ENCODE assay signal across 22 mouse cellular contexts in genomic region chr1:119124063-119124462, GRCm38 (mm10).
"Had no signal": no experiment of that assay in that cellular context is flagged by ENCODE, and none has a peak within 500 bp of the region (broad histone marks: within the 10 kb centered on the region; RNA-seq: fewer than 3 reads in every experiment).

No protein-coding gene starts in this region.

- H3K4me1 ChIP-seq: heart, embryonic 10.5 days; heart, embryonic 12.5 days; hindbrain, embryonic 13.5 days; hindbrain, embryonic 15.5 days; intestine, embryonic 15.5 days; limb, embryonic 10.5 days; limb, embryonic 12.5 days; liver, embryonic 13.5 days had no signal

- H3K27me3 ChIP-seq: heart, embryonic 12.5 days; hindbrain, embryonic 13.5 days; hindbrain, embryonic 15.5 days; intestine, embryonic 15.5 days; limb, embryonic 12.5 days; liver, embryonic 13.5 days had no signal

- H3K36me3 ChIP-seq: heart, embryonic 10.5 days; heart, embryonic 12.5 days; hindbrain, embryonic 13.5 days; hindbrain, embryonic 15.5 days; intestine, embryonic 15.5 days; limb, embryonic 10.5 days; limb, embryonic 12.5 days; liver, embryonic 13.5 days had no signal

- H3K27ac ChIP-seq: gastrocnemius, adult 2 months; heart, embryonic 10.5 days; hindbrain, embryonic 13.5 days; hindbrain, embryonic 15.5 days; intestine, embryonic 15.5 days; layer of hippocampus, adult 2 months; left cerebral cortex, adult 2 months; limb, embryonic 10.5 days; limb, embryonic 12.5 days; liver, embryonic 13.5 days had no signal

- DNase-seq: gastrocnemius, adult 2 months; gastrocnemius, postnatal 10 days; gastrocnemius, postnatal 25 days; heart, adult 18-20 months; heart, postnatal 10 days; heart, postnatal 4 days; kidney, adult 18-20 months; kidney, adult 8-10 months; kidney, postnatal 10 days; kidney, postnatal 25 days; kidney, postnatal 4 days; liver; liver, embryonic 13.5 days had no signal

- H3K4me3 ChIP-seq: gastrocnemius, adult 2 months; heart, embryonic 10.5 days; heart, embryonic 12.5 days; hindbrain, embryonic 13.5 days; hindbrain, embryonic 15.5 days; intestine, embryonic 15.5 days; layer of hippocampus, adult 2 months; left cerebral cortex, adult 2 months; limb, embryonic 10.5 days; limb, embryonic 12.5 days; liver, embryonic 13.5 days had no signal
